Mouse (Mus musculus) ES-E14 (cell line): ENCODE measurements at regions not wholly inside any gene's neighbourhood (a gene's known extent, or its start where the extent isn't known, plus 50 kb on each side); places are given as distances from the start of the nearest gene placed in this dataset.

Experiments used
- CHD2 ChIP-seq: IDR thresholded peaks from 2 replicates; pipeline ENCODE4 v1.6.1; 2014; ENCODE audit warnings: mild to moderate bottlenecking, low read depth, low read length, inconsistent platforms
- ZC3H11A ChIP-seq: IDR thresholded peaks from 2 replicates; pipeline ENCODE4 v1.6.1; 2012; ENCODE audit warnings: low read depth, mild to moderate bottlenecking, inconsistent platforms, low read length, borderline replicate concordance

DNA sequence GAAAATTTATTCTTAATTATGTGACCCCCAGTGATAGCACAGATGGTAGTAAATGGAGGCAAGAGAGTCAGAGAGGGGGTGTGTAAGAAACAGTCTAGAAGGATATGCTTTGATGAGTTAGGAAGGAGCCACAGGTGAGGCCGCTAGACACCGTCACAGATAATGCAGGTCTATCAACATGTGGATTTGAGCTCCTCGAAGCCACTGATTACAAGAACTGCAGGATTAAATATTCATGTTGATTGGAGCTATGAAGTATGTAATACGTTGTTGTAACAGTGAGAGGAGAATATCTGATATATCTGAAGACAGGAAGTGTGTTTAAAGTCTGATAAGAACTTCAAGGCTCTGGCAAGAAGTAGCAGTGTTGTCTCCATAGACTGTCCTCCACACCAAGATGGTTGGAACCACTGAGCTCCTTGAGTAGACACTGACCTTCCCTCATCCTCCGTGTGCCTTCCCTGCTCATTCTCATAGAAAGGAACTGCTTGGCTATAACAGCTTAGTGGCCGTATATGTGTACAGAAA is 1126.8 kb upstream of the 2610301B20Rik start:
- TF ChIP-seq ZC3H11A (no peak), CHD2 (no peak)
